Mouse (Mus musculus) intestine, postnatal 0 days (tissue): ENCODE measurements at regions not wholly inside any gene's neighbourhood (a gene's known extent, or its start where the extent isn't known, plus 50 kb on each side); places are given as distances from the start of the nearest gene placed in this dataset.

ENCODE experiments used
- ATAC-seq: fragments of 200-750 bp; cut with Nextera tagmentation; 2 replicates; pipeline ENCODE4 v1.8.0; 2017; ENCODE audit warnings: mild to moderate bottlenecking, moderate TSS enrichment, moderate library complexity
- H3K27ac ChIP-seq: fragments of 300-500 bp; sonication (generic); 2 replicates; pipeline ENCODE4 v1.5.1; 2014; ENCODE audit warnings: mild to moderate bottlenecking, low read depth, low read length, moderate library complexity
- H3K27me3 ChIP-seq: fragments of 300-500 bp; sonication (generic); replicated peaks from 2 replicates; pipeline ENCODE4 v1.6.1; 2014; ENCODE audit warnings: low read length, mixed read lengths; ENCODE audit not compliant: control insufficient read depth, insufficient read depth
- H3K36me3 ChIP-seq: fragments of 300-500 bp; sonication (generic); 2 replicates; pipeline ENCODE4 v1.6.1; 2014; ENCODE audit warnings: mild to moderate bottlenecking, moderate library complexity; ENCODE audit not compliant: control insufficient read depth, insufficient read depth
- H3K4me1 ChIP-seq: fragments of 300-500 bp; sonication (generic); replicated peaks from 2 replicates; pipeline ENCODE4 v1.6.1; 2014; ENCODE audit warnings: antibody characterized with exemption, low read length, mixed read lengths; ENCODE audit not compliant: control insufficient read depth, insufficient read depth
- H3K4me2 ChIP-seq: fragments of 300-500 bp; sonication (generic); replicated peaks from 2 replicates; pipeline ENCODE4 v1.6.1; 2014; ENCODE audit warnings: low read depth, mild to moderate bottlenecking, moderate library complexity
- H3K4me3 ChIP-seq: fragments of 300-500 bp; sonication (generic); 2 replicates; pipeline ENCODE4 v1.5.1; 2014; ENCODE audit warnings: low read depth, low read length
- H3K9ac ChIP-seq: fragments of 300-500 bp; sonication (generic); 2 replicates; pipeline ENCODE4 v1.6.1; 2014; ENCODE audit warnings: mild to moderate bottlenecking, low read depth, low read length
- H3K9me3 ChIP-seq: fragments of 300-500 bp; sonication (generic); 2 replicates; pipeline ENCODE4 v1.6.1; 2016; ENCODE audit warnings: mixed run types; ENCODE audit not compliant: control insufficient read depth
- CTCF ChIP-seq: sonication (generic); IDR thresholded peaks from 2 replicates; pipeline ENCODE4 v1.5.1; 2016; ENCODE audit warnings: low read depth, mild to moderate bottlenecking, control low read depth, antibody characterized with exemption, moderate library complexity
- WGBS: fragments of 180-500 bp; shearing (Covaris S2); extraction: QIAGEN DNeasy Blood & Tissue Kit; methylation state at CpG from one replicate; pipeline ENCODE4 v1.1.7; 2014; 5-methylcytosine and 5-hydroxymethylcytosine counted together

- 76% methylated on average over 4 of the region's 4 CpGs for WGBS
Observed at GRCm38 (mm10) chr1:128738152-128738551, 146.1 kb upstream of the Cxcr4 start.

GRCm38 (mm10) chr1:128734857-128735256 is 142.8 kb upstream of the Cxcr4 start:
- Histone ChIP-seq H3K4me3 (no peak overlapping the region), H3K27ac (no peak overlapping the region), H3K9me3 (no peaks in the 10 kb centered on the region), H3K27me3 (no peaks in the 10 kb centered on the region), H3K4me2 (no peak overlapping the region), H3K9ac (no peak overlapping the region), H3K36me3 (no peaks in the 10 kb centered on the region), H3K4me1 (no peaks in the 10 kb centered on the region)
- TF ChIP-seq CTCF = no peak
- no peak for ATAC-seq
- WGBS = 71% methylated on average over 2 of the region's 2 CpGs

More at GRCm38 (mm10) chr1:128738152-128738551, 146.1 kb upstream of the Cxcr4 start:
- Histone ChIP-seq H3K4me2 (no peak overlapping the region), H3K4me3 (no peak overlapping the region), H3K27ac (no peak overlapping the region), H3K9ac (no peak overlapping the region), H3K4me1 (no peaks in the 10 kb centered on the region), H3K9me3 (no peaks in the 10 kb centered on the region), H3K27me3 (no peaks in the 10 kb centered on the region), H3K36me3 (no peaks in the 10 kb centered on the region)
- no peak for TF ChIP-seq CTCF
- ATAC-seq = no peak

DNA sequence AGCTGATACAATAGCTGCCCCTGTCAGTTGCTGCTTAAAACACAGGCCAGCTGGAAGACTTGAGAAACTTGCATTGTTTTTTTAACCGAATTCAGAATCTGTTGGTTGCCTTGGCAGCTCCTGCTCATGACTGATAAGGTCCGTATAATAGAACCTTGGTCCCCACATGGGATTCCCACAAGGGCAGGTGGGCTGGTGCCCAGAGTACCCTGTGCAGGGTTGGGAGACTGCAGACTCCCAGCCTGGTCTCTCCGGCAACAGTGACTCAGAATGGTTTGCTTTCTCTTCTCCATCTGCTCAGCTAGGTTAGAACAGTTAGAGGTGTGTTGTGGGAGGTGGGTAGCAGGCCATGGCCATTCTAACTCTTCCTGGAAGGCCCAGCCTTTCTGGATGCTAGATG is 139.4 kb upstream of the Cxcr4 start:
- no peak overlapping the region for H3K4me2 ChIP-seq
- no peaks in the 10 kb centered on the region for H3K4me1 ChIP-seq
- no peak overlapping the region for H3K9ac ChIP-seq
- no peak overlapping the region for H3K4me3 ChIP-seq
- H3K27ac ChIP-seq = no peak overlapping the region
- H3K36me3 ChIP-seq = no peaks in the 10 kb centered on the region
- H3K27me3 ChIP-seq = no peaks in the 10 kb centered on the region
- no peaks in the 10 kb centered on the region for H3K9me3 ChIP-seq
- 84% methylated on average over 3 of the region's 3 CpGs for WGBS
- no peak for TF ChIP-seq CTCF
- no peak for ATAC-seq

DNA sequence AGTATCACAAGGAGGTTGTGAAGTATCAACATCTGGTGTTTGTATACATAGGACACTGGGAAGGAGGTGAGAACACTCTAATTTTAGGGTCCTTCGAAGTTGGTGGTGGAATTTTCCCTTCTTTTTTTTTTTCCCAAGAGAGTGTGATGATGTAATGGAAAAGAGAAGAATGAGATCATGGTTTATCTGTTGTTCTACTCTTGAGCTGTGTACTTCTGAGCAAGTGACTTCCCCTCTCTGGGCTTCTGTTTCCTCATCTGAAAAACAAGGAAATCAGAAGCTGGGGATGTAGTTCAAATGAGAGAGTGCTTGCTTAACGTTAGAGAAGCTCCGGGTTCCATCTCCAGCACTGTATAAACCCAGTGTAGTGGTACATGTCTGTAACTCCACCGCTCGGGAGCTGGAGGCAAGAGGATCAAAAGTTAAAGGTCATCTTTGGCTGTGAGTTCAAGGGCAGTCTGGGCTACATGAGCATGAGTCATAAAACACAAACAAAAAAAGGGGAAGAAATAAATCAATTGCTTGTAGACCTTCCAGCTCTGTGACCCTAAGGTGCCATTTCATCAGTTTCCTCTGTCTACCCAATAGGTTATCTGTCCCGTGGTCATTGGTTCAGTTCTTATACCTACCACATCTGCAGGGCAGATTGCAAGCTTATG is 132.5 kb upstream of the Cxcr4 start:
- TF ChIP-seq CTCF = no peak
- Histone ChIP-seq H3K27ac (no peak overlapping the region), H3K9me3 (no peaks in the 10 kb centered on the region), H3K4me3 (no peak overlapping the region), H3K4me2 (no peak overlapping the region), H3K36me3 (no peaks in the 10 kb centered on the region), H3K27me3 (no peaks in the 10 kb centered on the region), H3K9ac (no peak overlapping the region), H3K4me1 (no peaks in the 10 kb centered on the region)
- ATAC-seq = no peak
- WGBS = 73% methylated on average over 6 of the region's 6 CpGs

GRCm38 (mm10) chr1:128723843-128724242 is 131.8 kb upstream of the Cxcr4 start:
- H3K4me2 ChIP-seq = no peak overlapping the region
- no peak overlapping the region for H3K27ac ChIP-seq
- no peaks in the 10 kb centered on the region for H3K4me1 ChIP-seq
- no peaks in the 10 kb centered on the region for H3K27me3 ChIP-seq
- H3K9ac ChIP-seq = no peak overlapping the region
- WGBS = 69% methylated on average over 3 of the region's 3 CpGs
- no peak overlapping the region for H3K4me3 ChIP-seq
- H3K9me3 ChIP-seq = no peaks in the 10 kb centered on the region
- ATAC-seq = no peak
- no peaks in the 10 kb centered on the region for H3K36me3 ChIP-seq
- TF ChIP-seq CTCF = no peak

DNA sequence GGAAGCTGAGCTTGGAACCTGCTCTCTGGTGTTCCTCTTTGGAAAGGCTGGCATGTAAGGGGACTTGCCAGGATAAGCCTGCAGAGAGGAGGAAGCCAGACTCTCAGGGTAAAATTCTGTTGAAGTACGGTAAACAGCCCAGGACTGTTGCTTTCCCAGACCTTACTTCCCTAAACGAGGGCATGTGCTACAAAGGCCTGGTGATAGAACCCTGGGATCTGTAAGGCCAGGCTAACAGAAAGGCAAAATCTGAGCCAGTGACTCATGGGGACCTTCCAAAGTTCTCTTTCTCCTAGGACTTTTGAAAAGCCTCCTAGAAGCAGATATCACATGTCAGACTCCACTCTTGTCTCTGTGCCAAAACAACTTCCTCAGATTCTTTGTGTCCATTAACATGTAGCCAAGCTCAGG is 130.0 kb upstream of the Cxcr4 start:
- ATAC-seq = no peak
- no peak for TF ChIP-seq CTCF
- H3K27ac ChIP-seq = no peak overlapping the region
- H3K9ac ChIP-seq = no peak overlapping the region
- WGBS = 64% methylated on average over 2 of the region's 2 CpGs
- H3K27me3 ChIP-seq = no peaks in the 10 kb centered on the region
- no peak overlapping the region for H3K4me2 ChIP-seq
- no peaks in the 10 kb centered on the region for H3K36me3 ChIP-seq
- H3K4me3 ChIP-seq = no peak overlapping the region
- H3K4me1 ChIP-seq = no peaks in the 10 kb centered on the region
- H3K9me3 ChIP-seq = no peaks in the 10 kb centered on the region

GRCm38 (mm10) chr1:128714843-128715242 is 122.8 kb upstream of the Cxcr4 start:
- Histone ChIP-seq H3K27me3 (no peaks in the 10 kb centered on the region), H3K36me3 (no peaks in the 10 kb centered on the region), H3K9ac (no peak overlapping the region), H3K27ac (no peak overlapping the region), H3K4me2 (no peak overlapping the region), H3K4me3 (no peak overlapping the region), H3K4me1 (no peaks in the 10 kb centered on the region), H3K9me3 (no peaks in the 10 kb centered on the region)
- WGBS = 73% methylated on average over 6 of the region's 6 CpGs
- ATAC-seq = no peak
- TF ChIP-seq CTCF = no peak
